Mouse (Mus musculus): ENCODE data around the gene Slc51a. TPM values are rescaled to one million over a fixed set of nuclear protein-coding genes. Genes with fewer than 3 reads are reported as not detected.
A peak's percentile ranks its signal among the peaks of the same experiment; 100 is the strongest.

Slc51a gene
- polyA plus RNA-seq, 2 experiments = 0.16 to 1.2 TPM

DNA sequence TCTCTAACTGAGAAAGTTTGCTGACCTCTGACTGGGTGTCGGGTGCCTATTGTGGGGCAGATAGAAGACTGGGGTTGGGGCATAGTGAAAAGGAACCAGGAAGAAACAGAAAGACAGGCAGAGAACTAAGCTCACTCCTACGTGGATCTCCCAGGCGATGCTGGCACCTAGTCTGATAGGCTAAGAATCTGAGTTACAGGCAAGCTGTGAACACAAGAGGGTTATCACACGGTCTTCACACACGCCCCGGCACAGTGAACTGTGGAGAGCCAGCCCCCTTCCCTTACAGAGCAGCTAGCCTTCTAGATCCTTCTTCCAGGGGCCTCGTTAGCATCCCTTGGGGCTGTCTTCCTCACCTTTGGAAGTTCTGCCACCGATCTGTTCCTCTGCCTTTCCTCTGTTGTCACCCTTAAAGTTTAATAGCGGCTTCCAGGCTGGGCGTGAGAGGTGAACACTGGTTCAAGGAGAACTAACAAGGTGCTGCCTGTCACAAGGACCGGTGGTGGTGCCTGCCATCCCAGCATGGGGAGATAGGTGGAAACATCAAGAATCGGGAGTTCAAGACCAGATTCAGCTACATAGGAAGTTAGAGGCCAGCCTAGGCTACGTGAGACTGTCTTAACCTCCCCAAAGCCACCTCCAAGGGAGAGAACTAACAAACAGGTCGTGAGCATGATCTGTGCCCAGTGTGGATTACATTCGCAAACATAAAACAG is 32.1 kb upstream of the Slc51a start:
- 43% methylated on average over 15 of the region's 15 CpGs for WGBS (ENCODE audit: insufficient replicate concordance)
- peak overlapping the region; percentile 51 for H3K27ac ChIP-seq
- no peak for DNase-seq (ENCODE audit: low read depth in 3 of 3, low spot score in 3 of 3)
- H3K4me1 ChIP-seq (replicated peaks; ENCODE audit: control insufficient read depth in 2 of 2, insufficient read depth in 2 of 2, low read length in 1 of 2) = peaks cover 47 to 61% of the 10 kb centered on the region in 2 experiments
- no peaks in the 10 kb centered on the region for H3K36me3 ChIP-seq (replicated peaks; ENCODE audit: control insufficient read depth, insufficient read depth, low read depth)
- no peak overlapping the region for H3K4me3 ChIP-seq (ENCODE audit: insufficient read depth in 1 of 2, low read depth in 2 of 2, low read length in 2 of 2)
- peak; percentile 33; the same call in 1 of the 2 replicates for ATAC-seq (ENCODE audit: insufficient read depth)
- H3K9me3 ChIP-seq (ENCODE audit: control insufficient read depth, low read length) = no peaks in the 10 kb centered on the region
- H3K27me3 ChIP-seq (ENCODE audit: control insufficient read depth, insufficient read depth, low read length) = no peaks in the 10 kb centered on the region
- peak overlapping the region; percentile 30 for H3K4me2 ChIP-seq (ENCODE audit: low read depth)
- TF ChIP-seq CTCF (IDR thresholded peaks at IDR 0.05; ENCODE audit: low read depth) (no peak), EP300 (IDR thresholded peaks at IDR 0.05; ENCODE audit: low read depth) (no peak)
- peak overlapping the region; percentile 48 for H3K9ac ChIP-seq (replicated peaks)

DNA sequence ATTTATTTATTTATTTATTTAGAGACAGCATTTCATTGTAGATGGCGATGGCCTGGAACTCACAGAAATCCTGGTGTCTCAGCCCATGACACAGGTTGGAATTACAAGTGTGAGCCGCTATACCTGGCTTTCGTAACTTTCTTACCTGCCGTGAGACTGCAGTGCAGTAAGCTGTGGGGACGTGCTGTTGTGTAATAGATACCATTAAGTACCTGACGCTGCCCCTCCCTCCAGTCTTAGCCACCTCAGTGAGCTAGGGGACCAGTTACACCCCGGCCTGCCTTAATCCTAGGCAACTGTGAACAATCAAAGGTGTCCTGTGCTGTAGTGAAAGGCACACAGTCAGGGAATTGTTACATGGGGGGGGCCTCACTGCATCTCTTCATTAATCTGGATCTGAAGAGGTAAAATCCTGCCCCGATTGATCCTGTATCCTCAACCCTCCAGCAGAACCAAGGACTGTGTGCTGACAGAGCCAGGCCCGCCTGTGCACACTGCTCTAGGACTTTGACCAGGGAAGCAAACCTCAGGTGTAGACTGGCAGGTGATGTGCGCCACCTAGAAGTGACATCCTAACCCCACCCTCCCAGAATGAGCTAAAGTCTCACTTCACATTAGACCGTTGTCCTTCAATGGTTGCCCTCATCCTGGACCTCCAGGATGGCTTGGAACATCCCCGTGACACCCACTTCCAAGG is 30.3 kb upstream of the Slc51a start:
- ATAC-seq (ENCODE audit: insufficient read depth) (no peak), DNase-seq (ENCODE audit: low read depth in 3 of 3, low spot score in 3 of 3) (no peak)
- TF ChIP-seq CTCF (IDR thresholded peaks at IDR 0.05; ENCODE audit: low read depth) = no peak
- TF ChIP-seq EP300 (IDR thresholded peaks at IDR 0.05; ENCODE audit: low read depth) = no peak
- Histone ChIP-seq H3K27me3 (ENCODE audit: control insufficient read depth, insufficient read depth, low read length) (no peaks in the 10 kb centered on the region), H3K9me3 (ENCODE audit: control insufficient read depth, low read length) (no peaks in the 10 kb centered on the region), H3K4me2 (ENCODE audit: low read depth) (no peak overlapping the region), H3K27ac (no peak overlapping the region), H3K4me3 (ENCODE audit: insufficient read depth in 1 of 2, low read depth in 2 of 2, low read length in 2 of 2) (no peak overlapping the region), H3K9ac (replicated peaks) (no peak overlapping the region), H3K4me1 (replicated peaks; ENCODE audit: control insufficient read depth in 2 of 2, insufficient read depth in 2 of 2, low read length in 1 of 2) (peaks cover 57 to 63% of the 10 kb centered on the region in 2 experiments), H3K36me3 (replicated peaks; ENCODE audit: control insufficient read depth, insufficient read depth, low read depth) (no peaks in the 10 kb centered on the region)
- whole genome bisulfite sequencing (ENCODE audit: insufficient replicate concordance) = 85% methylated on average over 12 of the region's 12 CpGs

DNA sequence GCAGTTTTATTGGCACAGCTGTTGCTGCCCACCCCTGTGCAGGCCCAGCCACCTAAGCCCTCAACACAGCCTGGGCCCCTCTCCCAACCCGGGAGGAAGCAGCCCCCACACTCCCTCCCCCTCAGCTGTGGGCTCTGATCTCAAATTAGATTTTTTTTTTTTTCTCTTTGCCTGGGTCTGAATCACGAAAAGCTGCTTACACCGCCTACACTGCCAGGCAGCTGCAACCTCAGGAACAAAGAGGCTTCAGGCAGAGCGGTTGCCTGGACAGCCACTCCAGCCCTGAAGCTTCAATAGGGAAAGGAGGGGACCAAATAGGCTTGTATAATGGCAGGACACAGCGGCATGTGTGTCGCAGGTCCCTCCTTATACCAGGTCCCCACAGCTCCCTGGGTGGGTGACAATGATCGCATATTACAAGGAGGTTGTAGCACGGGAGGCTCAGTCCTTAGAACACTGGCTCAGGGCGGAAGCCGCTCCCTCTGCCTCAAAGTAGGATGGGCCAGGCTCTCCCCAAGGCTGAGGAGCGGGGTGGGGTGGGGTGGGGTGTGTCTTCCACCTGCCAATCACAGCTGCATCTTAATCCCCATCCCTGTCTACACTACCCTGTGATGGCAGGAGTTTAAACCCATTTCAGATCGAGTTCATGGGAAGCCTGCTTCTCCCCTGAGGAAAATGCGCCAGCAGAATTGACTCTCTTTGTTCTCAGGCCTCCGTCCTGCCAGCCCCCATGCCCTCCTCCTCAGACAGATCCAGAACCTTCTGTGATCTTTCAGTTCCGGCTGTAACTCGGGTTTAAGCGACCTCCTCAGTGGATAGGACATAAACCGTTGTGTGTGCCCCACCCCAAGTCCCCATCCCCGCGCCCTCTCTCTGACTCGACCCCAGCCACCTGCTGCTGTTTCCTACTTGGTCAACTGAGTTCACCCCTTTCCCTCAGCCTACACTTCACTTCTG is 28.6 kb upstream of the Slc51a start:
- peak in 2 of 3 experiments; percentile 50 to 69 for DNase-seq (ENCODE audit: low read depth in 3 of 3, low spot score in 3 of 3)
- no peaks in the 10 kb centered on the region for H3K36me3 ChIP-seq (replicated peaks; ENCODE audit: control insufficient read depth, insufficient read depth, low read depth)
- TF ChIP-seq EP300 (IDR thresholded peaks at IDR 0.05; ENCODE audit: low read depth) (no peak), CTCF (IDR thresholded peaks at IDR 0.05; ENCODE audit: low read depth) (no peak)
- peaks cover 67 to 71% of the 10 kb centered on the region in 2 experiments for H3K4me1 ChIP-seq (replicated peaks; ENCODE audit: control insufficient read depth in 2 of 2, insufficient read depth in 2 of 2, low read length in 1 of 2)
- H3K4me3 ChIP-seq (ENCODE audit: insufficient read depth in 1 of 2, low read depth in 2 of 2, low read length in 2 of 2) = 0 out of 4 replicates have a peak overlapping the region, but pooled peaks have one; percentile 8 to 27
- H3K27me3 ChIP-seq (ENCODE audit: control insufficient read depth, insufficient read depth, low read length) = no peaks in the 10 kb centered on the region
- H3K4me2 ChIP-seq (ENCODE audit: low read depth) = peak overlapping the region; percentile 60
- no peaks in the 10 kb centered on the region for H3K9me3 ChIP-seq (ENCODE audit: control insufficient read depth, low read length)
- peak overlapping the region; percentile 68 for H3K9ac ChIP-seq (replicated peaks)
- peak overlapping the region; percentile 89 for H3K27ac ChIP-seq
- WGBS (ENCODE audit: insufficient replicate concordance) = 32% methylated on average over 21 of the region's 21 CpGs
- peak; percentile 79 for ATAC-seq (ENCODE audit: insufficient read depth)

DNA sequence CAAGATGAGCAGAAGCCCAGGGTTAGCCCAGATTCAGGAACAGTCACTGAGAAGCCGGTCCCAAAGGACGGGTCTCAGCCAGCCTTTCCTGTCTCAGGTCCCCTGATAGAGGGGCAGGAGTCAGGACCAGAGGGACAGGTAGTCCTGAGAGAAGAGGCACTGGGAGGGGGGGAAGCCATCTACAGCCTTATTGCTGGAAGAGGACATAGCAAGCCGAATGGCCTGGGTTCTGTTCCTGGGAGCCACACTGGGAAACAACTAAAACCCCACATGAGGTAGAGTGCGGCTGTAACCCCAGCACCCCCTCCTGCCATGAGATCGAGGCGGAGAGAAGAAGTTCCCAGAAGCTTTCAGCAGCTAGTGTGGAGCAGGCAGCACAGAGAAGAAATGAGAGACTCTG is 26.3 kb upstream of the Slc51a start:
- TF ChIP-seq CTCF (IDR thresholded peaks at IDR 0.05; ENCODE audit: low read depth) (no peak), EP300 (IDR thresholded peaks at IDR 0.05; ENCODE audit: low read depth) (no peak)
- no peak overlapping the region for H3K4me2 ChIP-seq (ENCODE audit: low read depth)
- no peak for ATAC-seq (ENCODE audit: insufficient read depth)
- H3K27ac ChIP-seq = peak overlapping the region; percentile 100
- no peak for DNase-seq (ENCODE audit: low read depth in 3 of 3, low spot score in 3 of 3)
- no peak overlapping the region for H3K9ac ChIP-seq (replicated peaks)
- no peaks in the 10 kb centered on the region for H3K9me3 ChIP-seq (ENCODE audit: control insufficient read depth, low read length)
- H3K4me3 ChIP-seq (ENCODE audit: insufficient read depth in 1 of 2, low read depth in 2 of 2, low read length in 2 of 2) = no peak overlapping the region
- H3K4me1 ChIP-seq (replicated peaks; ENCODE audit: control insufficient read depth in 2 of 2, insufficient read depth in 2 of 2, low read length in 1 of 2) = peaks cover 67 to 69% of the 10 kb centered on the region in 2 experiments
- no peaks in the 10 kb centered on the region for H3K27me3 ChIP-seq (ENCODE audit: control insufficient read depth, insufficient read depth, low read length)
- WGBS (ENCODE audit: insufficient replicate concordance) = 85% methylated on average over 6 of the region's 6 CpGs
- H3K36me3 ChIP-seq (replicated peaks; ENCODE audit: control insufficient read depth, insufficient read depth, low read depth) = no peaks in the 10 kb centered on the region

All from liver, embryonic 14.5 days (tissue).